Mouse (Mus musculus): ENCODE measurements around the gene Traf5. TPM values are rescaled to one million over a fixed set of nuclear protein-coding genes. Genes with fewer than 3 reads are reported as not detected.

Traf5 gene
- total RNA-seq, 2 experiments from 2014 or later = 1.5 to 3.6 TPM

DNA sequence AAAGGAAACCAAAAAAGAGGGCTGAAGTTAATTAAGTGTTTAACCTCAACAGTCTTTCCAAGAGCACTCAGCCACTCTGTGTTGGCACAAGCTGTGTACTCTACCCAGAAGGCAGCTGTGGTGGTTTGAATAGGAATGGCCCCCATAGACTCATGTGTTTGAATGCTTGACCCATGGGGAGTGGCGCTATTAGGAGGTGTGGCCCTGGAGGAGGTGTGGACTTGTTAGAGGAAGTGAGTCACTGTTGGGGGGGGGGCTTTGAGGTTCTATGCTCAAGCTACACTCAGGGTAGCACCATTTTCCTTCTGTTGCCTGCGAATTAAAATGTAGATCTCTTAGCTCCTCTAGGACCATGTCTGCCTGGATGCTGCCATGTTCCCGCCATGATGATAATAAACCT lies 25.4 kb downstream of the Traf5 start:
- no peak for DNase-seq (ENCODE audit: low spot score)

DNA sequence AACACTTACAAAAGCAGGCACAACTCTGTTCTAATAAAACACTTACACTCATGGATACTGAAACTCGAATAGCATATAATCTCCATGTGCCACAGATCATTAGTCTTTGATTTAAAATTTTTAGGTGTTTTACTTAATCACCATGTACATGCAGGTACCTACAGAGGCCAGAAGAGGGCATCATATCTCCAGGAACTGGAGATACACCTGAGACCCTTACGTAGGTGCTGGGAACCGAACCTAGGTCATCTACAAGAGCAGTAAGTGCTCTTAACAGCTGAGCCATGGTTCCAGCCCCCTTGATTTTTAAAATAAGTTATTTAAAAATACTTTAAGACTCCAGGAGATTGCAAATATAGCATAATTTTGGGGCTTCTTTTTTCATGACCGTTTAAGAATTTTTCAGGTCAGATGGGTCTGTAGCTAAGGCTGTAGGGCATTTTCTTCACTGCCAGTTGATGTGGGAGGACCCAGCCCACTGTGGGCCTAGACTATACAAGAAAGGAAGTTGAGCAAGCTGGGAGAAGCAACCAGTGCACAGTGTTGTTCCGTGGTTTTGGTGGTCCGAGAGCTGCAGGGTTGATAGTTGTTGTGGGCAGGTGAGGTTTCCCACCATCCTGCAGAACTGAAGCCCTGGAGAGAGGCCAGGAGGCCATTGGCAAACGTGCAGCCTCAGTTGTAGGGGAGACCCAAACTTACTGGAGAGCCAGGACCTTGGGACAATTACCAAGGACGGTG lies 29.0 kb downstream of the Traf5 start:
- DNase-seq (ENCODE audit: low spot score) = no peak

GRCm38 (mm10) chr1:192062682-192063081 lies 29.7 kb downstream of the Traf5 start:
- no peak for DNase-seq (ENCODE audit: low spot score)

DNA sequence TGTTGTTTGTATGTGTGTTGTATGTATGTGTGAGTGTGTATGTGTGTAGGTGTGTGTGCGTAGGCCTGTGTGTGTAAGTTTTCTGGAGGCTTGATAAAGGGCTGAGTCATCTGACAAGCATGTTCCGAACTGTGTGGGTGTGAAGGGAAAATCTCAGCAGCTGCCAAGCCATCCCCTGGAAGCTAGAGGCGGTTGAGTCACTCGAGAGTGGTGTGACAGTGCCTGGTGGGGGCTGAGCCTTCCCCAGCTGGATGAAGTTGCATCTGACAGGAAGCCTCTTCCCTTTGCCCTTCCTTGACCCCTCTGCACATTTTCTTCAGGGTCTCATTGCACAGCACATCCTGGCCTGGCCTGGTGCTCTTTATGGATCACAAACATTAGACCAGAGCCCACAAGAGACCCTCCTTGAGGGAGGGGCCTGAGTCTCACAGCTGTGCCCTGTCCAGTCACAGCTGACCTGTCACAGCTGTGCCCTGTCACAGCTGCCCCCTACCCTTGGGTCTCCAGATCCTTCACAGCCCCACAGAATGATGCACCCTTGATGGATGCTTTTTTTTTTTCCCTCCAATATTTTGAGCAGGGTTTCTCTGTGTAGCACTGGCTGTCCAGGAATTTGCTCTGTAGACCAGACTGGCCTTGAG lies 30.6 kb downstream of the Traf5 start:
- DNase-seq (ENCODE audit: low spot score) = peak; percentile 69

- DNase-seq (ENCODE audit: low spot score) = no peak
These were observed 33.4 kb downstream of the Traf5 start for GRCm38 (mm10) chr1:192058911-192059310.

GRCm38 (mm10) chr1:192053726-192054125 lies 38.6 kb downstream of the Traf5 start:
- DNase-seq (ENCODE audit: low spot score) = no peak

DNA sequence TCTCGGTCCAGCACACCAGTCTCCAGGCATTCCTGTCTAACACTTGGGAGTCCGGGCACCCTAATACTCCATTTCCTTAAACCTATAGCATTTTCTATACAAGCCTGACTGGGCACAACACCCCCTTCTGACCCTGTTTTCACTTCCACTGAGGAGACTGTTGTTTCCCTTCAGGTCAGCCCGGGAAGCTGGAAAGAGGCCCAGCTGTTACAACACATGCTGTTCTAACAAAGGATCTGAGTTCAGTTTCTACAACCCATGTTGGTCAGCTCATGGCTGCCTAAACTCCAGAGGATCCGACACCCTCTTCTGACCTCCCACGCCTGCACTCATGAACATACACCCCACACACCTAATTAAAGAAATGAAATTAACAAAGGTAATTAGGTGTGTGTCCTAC lies 39.4 kb downstream of the Traf5 start:
- DNase-seq (ENCODE audit: low spot score) = no peak

- DNase-seq (ENCODE audit: low spot score) = no peak
These were observed 39.9 kb downstream of the Traf5 start for GRCm38 (mm10) chr1:192052461-192052860.

DNA sequence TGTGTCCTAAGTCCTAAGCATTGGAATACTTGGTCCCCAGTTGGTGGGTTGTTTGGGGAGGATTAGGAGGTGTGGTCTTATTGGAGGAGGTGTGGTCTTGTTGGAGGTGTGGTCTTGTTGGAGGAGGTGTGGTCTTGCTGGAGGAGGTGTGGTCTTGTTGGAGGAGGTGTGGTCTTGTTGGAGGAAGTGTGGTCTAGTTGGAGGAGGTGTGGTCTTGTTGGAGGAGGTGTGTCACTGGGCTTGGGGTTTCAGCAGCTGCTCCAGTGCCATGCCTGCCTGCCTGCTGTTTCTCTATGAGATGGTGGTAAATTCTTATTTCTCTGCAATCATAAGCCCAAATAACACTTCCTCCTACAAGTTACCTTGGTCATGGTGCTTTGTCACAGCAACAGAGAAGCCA lies 93.3 kb downstream of the Traf5 start:
- DNase-seq (ENCODE audit: low spot score) = no peak

GRCm38 (mm10) chr1:191996621-191997185 lies 95.7 kb downstream of the Traf5 start:
- DNase-seq (ENCODE audit: low spot score) = no peak

DNA sequence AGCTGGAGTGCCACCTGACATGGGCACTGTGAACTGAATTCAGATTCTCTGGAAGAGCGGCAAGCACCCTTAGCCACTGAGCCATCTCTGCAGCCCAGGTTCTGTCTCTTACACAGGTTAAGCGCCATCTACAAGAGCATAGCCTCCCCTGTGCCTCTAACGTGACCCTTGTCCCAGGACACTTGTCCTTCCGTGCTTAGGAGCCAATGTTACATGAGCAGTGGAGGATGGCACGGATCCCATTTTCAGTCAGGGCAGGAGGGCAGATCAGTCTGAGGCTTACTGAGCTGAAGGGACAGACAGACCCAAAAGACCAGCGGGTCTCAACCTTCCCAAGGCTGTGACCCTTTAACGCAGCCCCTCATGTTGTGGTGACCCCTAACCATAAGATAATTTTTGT lies 96.4 kb downstream of the Traf5 start:
- no peak for DNase-seq (ENCODE audit: low spot score)

GRCm38 (mm10) chr1:191995488-191995887 lies 96.9 kb downstream of the Traf5 start:
- DNase-seq (ENCODE audit: low spot score) = peak; percentile 56

DNA sequence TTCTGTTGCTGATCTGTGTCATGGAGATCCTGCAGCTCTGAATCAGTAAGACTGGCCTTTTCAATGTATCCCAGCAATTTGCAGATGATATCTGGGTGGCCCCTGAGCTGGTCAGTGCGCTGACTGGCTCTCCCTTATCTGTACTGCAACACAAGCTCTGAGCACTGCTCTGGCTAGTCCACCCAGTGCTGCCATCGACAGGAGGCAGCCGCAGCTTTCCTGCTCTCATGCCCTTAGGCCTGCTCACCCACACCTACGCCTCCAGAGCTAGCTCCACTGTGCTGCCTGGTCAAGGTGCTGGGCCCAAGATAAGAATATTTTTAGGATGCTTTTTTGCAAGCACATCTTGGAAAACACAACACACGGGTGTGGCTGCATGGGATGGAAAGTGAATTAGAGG lies 97.9 kb downstream of the Traf5 start:
- DNase-seq (ENCODE audit: low spot score) = no peak

- no peak for DNase-seq (ENCODE audit: low spot score)
These were observed 100.1 kb downstream of the Traf5 start for GRCm38 (mm10) chr1:191992040-191992780.

DNA sequence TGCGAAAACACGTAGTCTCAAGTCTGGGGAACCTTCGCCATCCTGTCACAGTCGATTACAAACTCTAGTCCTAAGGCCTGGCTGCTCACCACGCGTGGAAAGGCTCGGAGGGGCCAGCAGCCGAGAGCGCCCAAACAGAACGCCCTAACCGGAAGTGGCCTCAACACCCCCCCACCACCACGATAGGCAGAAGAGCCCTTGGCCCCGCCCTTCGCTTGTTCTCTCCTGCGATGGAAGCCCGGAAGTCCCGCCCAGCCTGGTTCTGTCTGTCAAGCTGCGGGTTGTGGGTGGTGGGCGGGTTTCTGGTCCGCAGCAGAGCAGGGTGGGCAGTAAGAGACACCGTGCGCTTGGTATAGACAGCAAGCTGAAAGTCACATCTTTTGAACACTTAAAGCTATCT lies 102.4 kb downstream of the Traf5 start:
- peak; percentile 95 for DNase-seq (ENCODE audit: low spot score)

- no peak for DNase-seq (ENCODE audit: low spot score)
These were observed 103.3 kb downstream of the Traf5 start for GRCm38 (mm10) chr1:191989060-191989459.

GRCm38 (mm10) chr1:191988646-191989045 lies 103.7 kb downstream of the Traf5 start:
- no peak for DNase-seq (ENCODE audit: low spot score)

DNA sequence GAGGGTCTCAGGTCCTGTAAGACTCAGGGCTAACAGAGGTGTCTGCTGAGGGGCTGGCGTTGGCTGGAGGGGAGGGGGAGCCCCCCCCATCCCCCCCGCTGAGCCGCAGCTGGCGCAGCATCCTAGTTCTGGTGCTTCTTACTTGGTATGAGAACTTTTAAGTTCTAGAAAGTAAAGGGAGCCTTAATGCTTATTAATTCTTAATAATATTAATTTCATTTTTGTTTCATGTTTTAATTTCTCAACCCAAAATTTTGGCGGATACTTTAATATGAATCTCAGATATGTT lies 104.9 kb downstream of the Traf5 start:
- DNase-seq (ENCODE audit: low spot score) = no peak

- no peak for DNase-seq (ENCODE audit: low spot score)
These were observed 105.5 kb downstream of the Traf5 start for GRCm38 (mm10) chr1:191986674-191987480.

- DNase-seq (ENCODE audit: low spot score) = no peak
These were observed 110.8 kb downstream of the Traf5 start for GRCm38 (mm10) chr1:191981426-191982102.

DNA sequence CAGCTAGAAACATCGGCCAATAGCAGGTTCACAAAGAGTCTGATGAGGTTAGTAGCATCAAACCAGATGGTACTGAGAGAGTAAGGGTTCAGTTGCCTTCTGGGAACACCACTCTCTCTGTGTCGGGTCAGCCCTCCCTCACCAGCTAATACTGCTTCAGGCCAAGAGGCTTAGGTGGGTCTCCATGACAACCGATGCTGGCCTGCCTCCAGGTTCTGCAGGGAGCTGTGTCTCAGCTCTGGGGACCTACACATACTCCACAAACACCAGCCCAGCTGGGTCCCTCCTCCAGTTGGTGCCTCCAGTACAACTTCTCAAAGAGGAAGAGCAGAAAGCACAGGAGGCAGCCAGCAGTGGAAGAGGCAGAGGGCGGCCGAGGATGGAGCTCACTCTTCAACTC lies 115.2 kb downstream of the Traf5 start, which contains the start of gene Rd3:
Rd3 (plus strand) TSS at position 184 of the 400 bp plus-strand sequence.
- DNase-seq (ENCODE audit: low spot score) = no peak
